Mouse (Mus musculus): ENCODE data around the gene Dctpp1. TPM values are rescaled to one million over a fixed set of nuclear protein-coding genes. Genes with fewer than 3 reads are reported as not detected.

Dctpp1 gene
- polyA plus RNA-seq, 1 experiment from 2014 or later, result 363 TPM

GRCm38 (mm10) chr7:127220440-127220839 is 40.1 kb downstream of the Dctpp1 start:
- 86% methylated on average over 6 of the region's 6 CpGs for WGBS
- peaks cover 33% of the 10 kb centered on the region for H3K36me3 ChIP-seq (replicated peaks)

GRCm38 (mm10) chr7:127218670-127219069 is 41.8 kb downstream of the Dctpp1 start:
- H3K9me3 ChIP-seq, result no peaks in the 10 kb centered on the region
- H3K36me3 ChIP-seq (replicated peaks), result peaks cover 19% of the 10 kb centered on the region
- peaks cover 23% of the 10 kb centered on the region for H3K4me1 ChIP-seq
- no peak overlapping the region for H3K27ac ChIP-seq (replicated peaks)
- H3K4me3 ChIP-seq, result no peak overlapping the region
- no peak for DNase-seq (ENCODE audit: low spot score)
- H3K27me3 ChIP-seq (replicated peaks; ENCODE audit: low read depth, poor library complexity, severe bottlenecking), result peaks cover 18% of the 10 kb centered on the region
- WGBS, result 94% methylated on average over 4 of the region's 4 CpGs

More at GRCm38 (mm10) chr7:127220440-127220839, 40.1 kb downstream of the Dctpp1 start:
- Histone ChIP-seq H3K27ac (replicated peaks) (no peak overlapping the region), H3K4me1 (peaks cover 6% of the 10 kb centered on the region), H3K9me3 (no peaks in the 10 kb centered on the region), H3K27me3 (replicated peaks; ENCODE audit: low read depth, poor library complexity, severe bottlenecking) (0 out of 2 replicates have a peak, but pooled peaks cover under 1% of the 10 kb centered on the region), H3K4me3 (no peak overlapping the region)
- no peak for DNase-seq (ENCODE audit: low spot score)

- Histone ChIP-seq H3K27ac (replicated peaks) (no peak overlapping the region), H3K4me3 (no peak overlapping the region), H3K27me3 (replicated peaks; ENCODE audit: low read depth, poor library complexity, severe bottlenecking) (peaks cover 24% of the 10 kb centered on the region), H3K36me3 (replicated peaks) (peaks cover 13% of the 10 kb centered on the region), H3K4me1 (peaks cover 23% of the 10 kb centered on the region), H3K9me3 (no peaks in the 10 kb centered on the region)
- no peak for DNase-seq (ENCODE audit: low spot score)
- WGBS, result 81% methylated on average over 10 of the region's 10 CpGs
Observed at GRCm38 (mm10) chr7:127217901-127218642, 42.4 kb downstream of the Dctpp1 start.

GRCm38 (mm10) chr7:127217475-127217874 is 43.0 kb downstream of the Dctpp1 start:
- H3K36me3 ChIP-seq (replicated peaks), result peaks cover 7% of the 10 kb centered on the region
- no peak for DNase-seq (ENCODE audit: low spot score)
- peaks cover 28% of the 10 kb centered on the region for H3K27me3 ChIP-seq (replicated peaks; ENCODE audit: low read depth, poor library complexity, severe bottlenecking)
- no peak overlapping the region for H3K27ac ChIP-seq (replicated peaks)
- H3K4me3 ChIP-seq, result no peak overlapping the region
- no peaks in the 10 kb centered on the region for H3K9me3 ChIP-seq
- WGBS, result 91% methylated on average over 6 of the region's 6 CpGs
- peaks cover 23% of the 10 kb centered on the region for H3K4me1 ChIP-seq

GRCm38 (mm10) chr7:127216307-127216706 is 44.2 kb downstream of the Dctpp1 start:
- Histone ChIP-seq H3K9me3 (no peaks in the 10 kb centered on the region), H3K4me1 (peaks cover 23% of the 10 kb centered on the region), H3K27me3 (replicated peaks; ENCODE audit: low read depth, poor library complexity, severe bottlenecking) (peaks cover 28% of the 10 kb centered on the region), H3K36me3 (replicated peaks) (no peaks in the 10 kb centered on the region), H3K4me3 (no peak overlapping the region), H3K27ac (replicated peaks) (no peak overlapping the region)
- DNase-seq (ENCODE audit: low spot score), result no peak
- 84% methylated on average over 5 of the region's 5 CpGs for WGBS

- WGBS, result 21% methylated on average over 33 of the region's 33 CpGs
- Histone ChIP-seq H3K27ac (replicated peaks) (peak overlapping the region; percentile 51), H3K36me3 (replicated peaks) (no peaks in the 10 kb centered on the region)
Observed at GRCm38 (mm10) chr7:127214981-127215871, 45.3 kb downstream of the Dctpp1 start.

GRCm38 (mm10) chr7:127214521-127214920 is 46.0 kb downstream of the Dctpp1 start:
- peaks cover 29% of the 10 kb centered on the region for H3K4me1 ChIP-seq
- H3K27me3 ChIP-seq (replicated peaks; ENCODE audit: low read depth, poor library complexity, severe bottlenecking), result peaks cover 28% of the 10 kb centered on the region
- DNase-seq (ENCODE audit: low spot score), result peak; percentile 46
- 27% methylated on average over 21 of the region's 21 CpGs for WGBS
- H3K36me3 ChIP-seq (replicated peaks), result no peaks in the 10 kb centered on the region
- H3K27ac ChIP-seq (replicated peaks), result peak overlapping the region; percentile 51; the same call in 1 of the 2 replicates
- H3K4me3 ChIP-seq, result peak overlapping the region; percentile 51
- H3K9me3 ChIP-seq, result no peaks in the 10 kb centered on the region

More at GRCm38 (mm10) chr7:127214981-127215871, 45.3 kb downstream of the Dctpp1 start:
- peak overlapping the region; percentile 51 for H3K4me3 ChIP-seq
- H3K27me3 ChIP-seq (replicated peaks; ENCODE audit: low read depth, poor library complexity, severe bottlenecking), result peaks cover 28% of the 10 kb centered on the region
- no peaks in the 10 kb centered on the region for H3K9me3 ChIP-seq
- DNase-seq (ENCODE audit: low spot score), result peak; percentile 74
- H3K4me1 ChIP-seq, result peaks cover 23% of the 10 kb centered on the region

- H3K4me3 ChIP-seq, result 0 out of 2 replicates have a peak overlapping the region, but pooled peaks have one; percentile 51
Observed at GRCm38 (mm10) chr7:127213930-127214329, 46.6 kb downstream of the Dctpp1 start.

GRCm38 (mm10) chr7:127213485-127213884 is 47.0 kb downstream of the Dctpp1 start:
- Histone ChIP-seq H3K9me3 (no peaks in the 10 kb centered on the region), H3K4me3 (no peak overlapping the region), H3K4me1 (peaks cover 34% of the 10 kb centered on the region), H3K27me3 (replicated peaks; ENCODE audit: low read depth, poor library complexity, severe bottlenecking) (peaks cover 28% of the 10 kb centered on the region), H3K36me3 (replicated peaks) (no peaks in the 10 kb centered on the region), H3K27ac (replicated peaks) (no peak overlapping the region)
- peak; percentile 30 for DNase-seq (ENCODE audit: low spot score)
- 35% methylated on average over 7 of the region's 7 CpGs for WGBS

More at GRCm38 (mm10) chr7:127213930-127214329, 46.6 kb downstream of the Dctpp1 start:
- Histone ChIP-seq H3K36me3 (replicated peaks) (no peaks in the 10 kb centered on the region), H3K4me1 (peaks cover 34% of the 10 kb centered on the region), H3K27me3 (replicated peaks; ENCODE audit: low read depth, poor library complexity, severe bottlenecking) (peaks cover 28% of the 10 kb centered on the region), H3K9me3 (no peaks in the 10 kb centered on the region), H3K27ac (replicated peaks) (no peak overlapping the region)
- 52% methylated on average over 12 of the region's 12 CpGs for WGBS
- no peak for DNase-seq (ENCODE audit: low spot score)

GRCm38 (mm10) chr7:127212432-127213250 is 47.9 kb downstream of the Dctpp1 start:
- H3K4me3 ChIP-seq, result no peak overlapping the region
- no peak overlapping the region for H3K27ac ChIP-seq (replicated peaks)
- peaks cover 28% of the 10 kb centered on the region for H3K27me3 ChIP-seq (replicated peaks; ENCODE audit: low read depth, poor library complexity, severe bottlenecking)
- H3K9me3 ChIP-seq, result no peaks in the 10 kb centered on the region
- peaks cover 34% of the 10 kb centered on the region for H3K4me1 ChIP-seq
- DNase-seq (ENCODE audit: low spot score), result no peak
- WGBS, result 91% methylated on average over 12 of the region's 12 CpGs
- H3K36me3 ChIP-seq (replicated peaks), result no peaks in the 10 kb centered on the region

- no peak overlapping the region for H3K4me3 ChIP-seq
- no peaks in the 10 kb centered on the region for H3K9me3 ChIP-seq
- H3K4me1 ChIP-seq, result peaks cover 49% of the 10 kb centered on the region
- H3K36me3 ChIP-seq (replicated peaks), result 0 out of 2 replicates have a peak, but pooled peaks cover 4% of the 10 kb centered on the region
- 74% methylated on average over 5 of the region's 5 CpGs for WGBS
- H3K27me3 ChIP-seq (replicated peaks; ENCODE audit: low read depth, poor library complexity, severe bottlenecking), result peaks cover 28% of the 10 kb centered on the region
- DNase-seq (ENCODE audit: low spot score), result no peak
- no peak overlapping the region for H3K27ac ChIP-seq (replicated peaks)
Observed at GRCm38 (mm10) chr7:127211014-127211745, 49.3 kb downstream of the Dctpp1 start.
